ENCODE assay signal across 11 mouse cellular contexts in the genomic region with DNA sequence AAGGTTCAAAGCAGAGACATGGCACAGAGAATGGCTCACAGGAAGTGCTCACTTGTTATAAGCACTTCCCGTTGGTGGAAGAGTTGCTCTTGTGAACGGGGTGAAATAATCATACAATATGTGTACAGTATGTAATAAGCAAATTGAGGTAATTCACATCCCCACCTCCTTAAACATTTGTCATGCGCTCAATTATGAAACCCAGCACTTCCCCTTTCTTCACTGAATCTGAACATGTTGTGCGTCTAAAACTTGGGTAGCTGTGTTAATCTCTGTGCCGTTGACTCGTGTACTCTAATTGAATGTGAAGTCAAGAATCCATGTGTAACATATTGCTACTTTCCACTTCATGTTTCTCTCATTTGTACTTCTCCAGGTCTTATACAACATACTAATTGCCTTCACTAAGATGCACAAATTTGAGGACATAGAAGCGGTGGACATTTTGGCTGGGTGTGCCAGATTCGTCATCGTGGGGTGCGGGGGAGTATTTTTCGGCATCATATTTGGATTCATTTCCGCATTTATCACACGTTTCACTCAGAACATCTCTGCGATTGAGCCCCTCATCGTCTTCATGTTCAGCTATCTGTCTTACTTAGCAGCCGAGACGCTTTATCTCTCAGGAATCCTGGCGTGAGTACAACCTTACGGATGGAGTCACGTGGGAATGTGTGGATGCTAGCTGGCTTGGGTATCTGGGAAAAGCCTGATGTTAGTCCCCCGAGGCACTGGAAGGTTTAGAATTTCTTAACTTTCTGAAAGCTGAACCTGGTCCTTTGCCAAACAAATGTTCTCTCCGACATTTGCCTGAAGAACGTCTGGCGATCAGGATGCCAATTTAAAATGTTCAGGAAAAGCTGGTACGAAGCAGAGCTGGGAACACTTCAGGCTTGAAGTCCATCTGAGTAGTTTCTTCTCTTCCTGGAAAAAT. TPM values are rescaled to one million over a fixed set of nuclear protein-coding genes. Genes with fewer than 3 reads are reported as not detected.
DNase-seq lines count a peak whose midpoint lies in the region; ATAC-seq and TF ChIP-seq lines count a peak whose summit lies in the region.
"Had no signal": no experiment of that assay in that cellular context is flagged by ENCODE, and none has a peak within 500 bp of the region (broad histone marks: within the 10 kb centered on the region; RNA-seq: fewer than 3 reads in every experiment).

No protein-coding gene starts in this region.

- H3K9ac ChIP-seq in heart, embryonic 12.5 days, result no peak overlapping the region
- H3K9ac ChIP-seq in hindbrain, postnatal 0 days (replicated peaks; ENCODE audit: low read length), result no peak overlapping the region
- H3K9ac ChIP-seq in intestine, embryonic 15.5 days, result no peak overlapping the region
- H3K9ac ChIP-seq: lung, embryonic 15.5 days; stomach, embryonic 15.5 days had no signal

- intact Hi-C loops in heart, postnatal 10 days (cut with DNase I), result no loop called here

- no peaks in the 10 kb centered on the region for H3K4me1 ChIP-seq in heart, embryonic 12.5 days (replicated peaks)
- no peaks in the 10 kb centered on the region for H3K4me1 ChIP-seq in hindbrain, postnatal 0 days (ENCODE audit: insufficient read depth, low read length)
- no peaks in the 10 kb centered on the region for H3K4me1 ChIP-seq in intestine, embryonic 15.5 days (replicated peaks)
- H3K4me1 ChIP-seq: lung, embryonic 15.5 days; stomach, embryonic 15.5 days had no signal

- no peak overlapping the region for H3K4me2 ChIP-seq in heart, embryonic 12.5 days
- no peak overlapping the region for H3K4me2 ChIP-seq in hindbrain, postnatal 0 days (ENCODE audit: low read depth, low read length)
- H3K4me2 ChIP-seq in intestine, embryonic 15.5 days (replicated peaks), result no peak overlapping the region
- H3K4me2 ChIP-seq: lung, embryonic 15.5 days; stomach, embryonic 15.5 days had no signal

- DNase-seq in heart, adult 11 months, result peak; percentile 94
- DNase-seq in brain, embryonic 18.5 days (ENCODE audit: low read depth, low spot score), result peak; percentile 50
- peak; percentile 40 to 41 for DNase-seq in heart, postnatal 10 days
- DNase-seq in hindbrain, postnatal 0 days (ENCODE audit: low spot score), result no peak
- DNase-seq in urinary bladder, postnatal 36 days (ENCODE audit: low spot score in 2 of 2), result no peak

- H3K27me3 ChIP-seq in heart, embryonic 12.5 days (replicated peaks), result no peaks in the 10 kb centered on the region
- H3K27me3 ChIP-seq in hindbrain, postnatal 0 days (ENCODE audit: insufficient read depth, low read length), result no peaks in the 10 kb centered on the region
- H3K27me3 ChIP-seq in intestine, embryonic 15.5 days (replicated peaks), result no peaks in the 10 kb centered on the region
- H3K27me3 ChIP-seq: lung, embryonic 15.5 days; stomach, embryonic 15.5 days had no signal

- H3K9me3 ChIP-seq in heart, embryonic 12.5 days (replicated peaks), result no peaks in the 10 kb centered on the region
- no peaks in the 10 kb centered on the region for H3K9me3 ChIP-seq in hindbrain, postnatal 0 days (ENCODE audit: low read length)
- no peaks in the 10 kb centered on the region for H3K9me3 ChIP-seq in intestine, embryonic 15.5 days
- H3K9me3 ChIP-seq: lung, embryonic 15.5 days; stomach, embryonic 15.5 days had no signal

- ATAC-seq in heart, embryonic 12.5 days (ENCODE audit: insufficient number of reproducible peaks, low FRiP score), result no peak
- peak; percentile 83 for ATAC-seq in megakaryocyte progenitor cell, adult 5-6 weeks (replicated peaks; ENCODE audit: poor library complexity)
- no peak for ATAC-seq in hindbrain, postnatal 0 days
- ATAC-seq in intestine, embryonic 15.5 days, result no peak

- H3K27ac ChIP-seq in heart, embryonic 12.5 days (ENCODE audit: poor library complexity, severe bottlenecking), result no peak overlapping the region
- no peak overlapping the region for H3K27ac ChIP-seq in hindbrain, postnatal 0 days
- H3K27ac ChIP-seq in intestine, embryonic 15.5 days, result no peak overlapping the region
- H3K27ac ChIP-seq: lung, embryonic 15.5 days; stomach, embryonic 15.5 days had no signal

- H3K36me3 ChIP-seq in heart, embryonic 12.5 days, result no peaks in the 10 kb centered on the region
- H3K36me3 ChIP-seq in hindbrain, postnatal 0 days (ENCODE audit: insufficient read depth, low read length), result no peaks in the 10 kb centered on the region
- H3K36me3 ChIP-seq in intestine, embryonic 15.5 days, result no peaks in the 10 kb centered on the region
- H3K36me3 ChIP-seq: lung, embryonic 15.5 days; stomach, embryonic 15.5 days had no signal

- WGBS in heart, embryonic 12.5 days, result 65% methylated on average over 25 of the region's 25 CpGs
- 80% methylated on average over 25 of the region's 25 CpGs for whole genome bisulfite sequencing in hindbrain, postnatal 0 days
- WGBS in intestine, embryonic 15.5 days, result 83% methylated on average over 25 of the region's 25 CpGs

- no peak for TF ChIP-seq CTCF in hindbrain, postnatal 0 days (IDR thresholded peaks at IDR 0.05; ENCODE audit: low read depth)

- no peak overlapping the region for H3K4me3 ChIP-seq in heart, embryonic 12.5 days
- H3K4me3 ChIP-seq in hindbrain, postnatal 0 days (ENCODE audit: low read length), result no peak overlapping the region
- no peak overlapping the region for H3K4me3 ChIP-seq in intestine, embryonic 15.5 days (replicated peaks)
- H3K4me3 ChIP-seq: lung, embryonic 15.5 days; stomach, embryonic 15.5 days had no signal

RNA-seq across cellular contexts. Expression of a gene that starts 20.8 kb away (rescaled TPM):
- polyA plus RNA-seq in heart, embryonic 12.5 days (2016; fragmentation: Nextera tagmentation; extraction: Ambion mirVana), result not detected in 2 replicates
- not detected for total RNA-seq in heart, postnatal 10 days (2021)
- not detected in 2 replicates for total RNA-seq in megakaryocyte progenitor cell, adult 5-6 weeks (2015)
- total RNA-seq in megakaryocyte progenitor cell, adult 5-6 weeks (2017), result not detected in 2 replicates
- total RNA-seq in hindbrain, postnatal 0 days (2014; rRNA removed), result 0.58 and 0.65 TPM in 2 replicates
- polyA plus RNA-seq in hindbrain, postnatal 0 days (2015; fragmentation: Nextera tagmentation; extraction: Ambion mirVana), result 0.10 TPM in 1 of 2 replicates, not detected in the other
- 0.11 TPM in 1 of 2 replicates, not detected in the other for polyA plus RNA-seq in intestine, embryonic 15.5 days (2015; fragmentation: Nextera tagmentation; extraction: Ambion mirVana)
- total RNA-seq: MEL had no signal
- polyA plus RNA-seq: lung, embryonic 15.5 days had no signal

Comparison
In these comparisons a context has a peak if more than half of its experiments do, and no peak if none do; other contexts are left out.
1. DNase-seq: peak in heart, adult 11 months (single experiment), brain, embryonic 18.5 days (single experiment) and heart, postnatal 10 days (2 of 2); none in hindbrain, postnatal 0 days (single experiment) and urinary bladder, postnatal 36 days (0 of 2).